Mouse (Mus musculus) lung, embryonic 14.5 days (tissue): Measurements from ENCODE around the gene Cdh5. TPM values are rescaled to one million over a fixed set of nuclear protein-coding genes. Genes with fewer than 3 reads are reported as not detected.
A peak's percentile ranks its signal among the peaks of the same experiment; 100 is the strongest.
"Not testable (repeated sequence)": the region's sequence is repeated elsewhere in the genome, so short reads cannot be mapped to it uniquely, and the experiment has no call there.

ENCODE experiments used
- ATAC-seq: fragments of 200-750 bp; cut with Nextera tagmentation; 2 replicates; pipeline ENCODE4 v1.8.0; 2017; ENCODE audit warnings: mild to moderate bottlenecking, moderate TSS enrichment, moderate library complexity; ENCODE audit not compliant: insufficient read depth
- DNase-seq: peaks from one replicate; pipeline ENCODE4 v3.0.0-alpha.2; 2015
- H3K27ac ChIP-seq: fragments of 300-500 bp; sonication (generic); 2 replicates; pipeline ENCODE4 v1.5.1; 2014; ENCODE audit warnings: low read depth, mild to moderate bottlenecking, moderate library complexity
- H3K27me3 ChIP-seq: fragments of 300-500 bp; sonication (generic); 2 replicates; pipeline ENCODE4 v1.6.1; 2014; ENCODE audit warnings: low read length, control low read depth; ENCODE audit not compliant: insufficient read depth
- H3K36me3 ChIP-seq: fragments of 300-500 bp; sonication (generic); 2 replicates; pipeline ENCODE4 v1.6.1; 2014; ENCODE audit warnings: control low read depth; ENCODE audit not compliant: insufficient read depth
- H3K4me1 ChIP-seq: fragments of 300-500 bp; sonication (generic); 2 replicates; pipeline ENCODE4 v1.6.1; 2014; ENCODE audit warnings: antibody characterized with exemption, control low read depth; ENCODE audit not compliant: insufficient read depth
- H3K4me2 ChIP-seq: fragments of 300-500 bp; sonication (generic); 2 replicates; pipeline ENCODE4 v1.6.1; 2014; ENCODE audit warnings: mild to moderate bottlenecking
- H3K4me3 ChIP-seq: fragments of 300-500 bp; sonication (generic); 2 replicates; pipeline ENCODE4 v1.5.1; 2014; ENCODE audit warnings: low read depth, low read length
- H3K9ac ChIP-seq: fragments of 300-500 bp; sonication (generic); 2 replicates; pipeline ENCODE4 v1.6.1; 2014
- H3K9me3 ChIP-seq: fragments of 300-500 bp; sonication (generic); 2 replicates; pipeline ENCODE4 v1.6.1; 2016; ENCODE audit warnings: low read depth, low read length, control low read depth
- CTCF ChIP-seq: IDR thresholded peaks from 2 replicates; pipeline ENCODE4 v1.5.1; 2016; ENCODE audit warnings: antibody characterized with exemption, low read depth
- WGBS: fragments of 180-500 bp; shearing (Covaris S2); extraction: QIAGEN DNeasy Blood & Tissue Kit; methylation state at CpG from one replicate; pipeline ENCODE4 v1.1.7; 2014; 5-methylcytosine and 5-hydroxymethylcytosine counted together
- polyA plus RNA-seq: library from polyadenylated mRNA; unstranded; fragments of >200 nt; fragmentation: Nextera tagmentation; extraction: Ambion mirVana; gene quantifications from 2 replicates; pipeline ENCODE4 v1.2.1, GENCODE M21; 2014

Gene Cdh5
- polyA plus RNA-seq, 1 experiment from 2014 or later: 69.8 TPM

DNA sequence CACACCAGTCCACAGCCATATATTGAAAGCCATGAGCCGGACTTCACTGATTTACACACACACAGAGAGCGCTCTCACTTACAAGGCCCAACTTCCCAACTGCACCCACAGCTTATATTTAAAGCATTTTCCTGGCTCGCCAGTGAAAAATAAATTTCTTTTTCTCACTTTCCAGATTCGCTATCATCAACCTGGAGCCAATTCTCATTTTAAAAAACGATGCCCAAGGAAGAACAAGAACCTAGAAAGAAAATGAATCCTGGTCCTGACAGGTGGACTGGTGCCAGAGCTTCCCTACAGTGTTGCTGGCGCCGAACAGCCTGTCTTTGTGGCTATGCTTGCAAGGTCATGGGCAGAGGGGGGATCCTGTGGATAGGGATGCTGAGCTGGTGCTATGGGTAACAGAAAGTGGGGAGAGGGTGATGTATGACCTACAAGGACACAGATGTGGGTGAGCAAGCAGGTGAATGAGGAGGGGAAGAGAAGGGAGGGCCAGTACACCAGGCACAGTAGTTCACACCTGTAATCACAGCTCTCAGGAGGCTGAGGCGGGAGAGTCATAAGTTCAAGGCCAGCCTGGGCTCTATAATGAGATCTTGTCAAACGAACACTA, 35.4 kb upstream of the Cdh5 start:
- no peak overlapping the region for H3K9ac ChIP-seq
- DNase-seq: no peak
- H3K36me3 ChIP-seq: no peaks in the 10 kb centered on the region
- WGBS: 88% methylated on average over 9 of the region's 9 CpGs
- ATAC-seq: no peak
- no peak for TF ChIP-seq CTCF
- no peaks in the 10 kb centered on the region for H3K27me3 ChIP-seq
- no peak overlapping the region for H3K4me3 ChIP-seq
- no peak overlapping the region for H3K4me2 ChIP-seq
- H3K9me3 ChIP-seq: no peaks in the 10 kb centered on the region
- H3K4me1 ChIP-seq: no peaks in the 10 kb centered on the region
- H3K27ac ChIP-seq: no peak overlapping the region

DNA sequence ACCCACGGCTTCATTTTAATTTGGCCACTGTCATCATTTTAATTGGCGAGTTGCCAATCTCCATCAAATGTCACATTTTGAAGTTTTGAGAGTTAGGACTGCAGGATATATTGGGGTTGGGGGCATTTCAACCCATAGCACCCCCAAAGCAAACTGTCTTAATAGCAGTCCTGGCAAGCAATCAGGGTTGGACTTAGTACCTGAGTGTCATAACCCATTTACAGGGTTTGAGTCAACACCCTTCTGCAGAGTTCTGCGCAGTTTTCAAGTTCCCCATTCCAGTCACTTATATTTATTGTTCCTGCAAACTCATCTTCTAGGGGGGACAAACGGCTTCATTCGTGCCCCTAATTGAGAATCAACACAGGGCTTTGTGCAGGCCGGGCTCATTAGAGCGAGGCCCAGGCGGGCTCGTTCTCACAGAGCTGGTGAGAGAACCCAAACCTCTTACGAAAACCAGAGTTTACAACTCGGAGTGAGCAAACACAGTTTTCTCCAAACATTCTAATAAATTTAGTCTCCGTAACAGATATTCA, 34.0 kb upstream of the Cdh5 start:
- no peaks in the 10 kb centered on the region for H3K36me3 ChIP-seq

DNA sequence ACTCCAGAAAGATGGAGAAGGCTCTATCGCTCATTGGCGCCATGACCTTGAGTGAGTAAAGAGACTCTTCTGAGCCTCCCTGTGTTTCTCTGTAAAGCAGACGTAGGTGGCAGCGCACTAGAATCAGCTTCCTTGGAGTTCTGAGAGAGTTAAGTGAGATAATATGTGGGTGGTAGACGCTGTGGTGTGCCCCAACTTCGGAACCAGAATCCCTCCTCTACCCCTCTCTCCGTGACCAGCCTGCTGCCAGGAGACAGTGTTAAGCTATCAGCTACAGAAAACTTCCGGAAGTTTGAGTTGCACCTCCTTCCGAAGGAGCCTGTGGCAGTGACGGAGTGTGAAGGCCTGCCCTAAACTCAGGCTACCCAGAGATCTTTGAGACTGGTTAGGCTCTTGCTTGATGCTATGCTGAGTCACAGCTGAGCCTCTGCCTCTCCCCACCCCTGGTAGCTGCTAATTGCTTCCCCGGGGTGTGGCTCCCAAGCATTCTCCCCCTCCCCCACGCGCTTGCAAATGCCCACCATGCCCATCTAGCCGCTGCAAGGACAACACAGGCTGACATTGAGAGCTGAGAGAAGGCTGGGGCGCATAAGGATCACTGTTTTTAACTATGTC, 32.9 kb upstream of the Cdh5 start:
- H3K9ac ChIP-seq: no peak overlapping the region
- no peak for ATAC-seq
- no peak overlapping the region for H3K4me3 ChIP-seq
- no peak for DNase-seq
- H3K4me2 ChIP-seq: no peak overlapping the region
- TF ChIP-seq CTCF: no peak
- no peaks in the 10 kb centered on the region for H3K4me1 ChIP-seq
- H3K27ac ChIP-seq: no peak overlapping the region
- H3K36me3 ChIP-seq: no peaks in the 10 kb centered on the region
- H3K9me3 ChIP-seq: no peaks in the 10 kb centered on the region
- H3K27me3 ChIP-seq: no peaks in the 10 kb centered on the region
- WGBS: 65% methylated on average over 15 of the region's 15 CpGs

More for the DNA sequence above, 34.0 kb upstream of the Cdh5 start:
- no peak for ATAC-seq
- H3K27ac ChIP-seq: no peak overlapping the region
- H3K9ac ChIP-seq: no peak overlapping the region
- H3K9me3 ChIP-seq: no peaks in the 10 kb centered on the region
- no peak overlapping the region for H3K4me2 ChIP-seq
- no peaks in the 10 kb centered on the region for H3K27me3 ChIP-seq
- H3K4me1 ChIP-seq: no peaks in the 10 kb centered on the region
- no peak overlapping the region for H3K4me3 ChIP-seq
- WGBS: 70% methylated on average over 12 of the region's 12 CpGs
- no peak for TF ChIP-seq CTCF
- DNase-seq: no peak

DNA sequence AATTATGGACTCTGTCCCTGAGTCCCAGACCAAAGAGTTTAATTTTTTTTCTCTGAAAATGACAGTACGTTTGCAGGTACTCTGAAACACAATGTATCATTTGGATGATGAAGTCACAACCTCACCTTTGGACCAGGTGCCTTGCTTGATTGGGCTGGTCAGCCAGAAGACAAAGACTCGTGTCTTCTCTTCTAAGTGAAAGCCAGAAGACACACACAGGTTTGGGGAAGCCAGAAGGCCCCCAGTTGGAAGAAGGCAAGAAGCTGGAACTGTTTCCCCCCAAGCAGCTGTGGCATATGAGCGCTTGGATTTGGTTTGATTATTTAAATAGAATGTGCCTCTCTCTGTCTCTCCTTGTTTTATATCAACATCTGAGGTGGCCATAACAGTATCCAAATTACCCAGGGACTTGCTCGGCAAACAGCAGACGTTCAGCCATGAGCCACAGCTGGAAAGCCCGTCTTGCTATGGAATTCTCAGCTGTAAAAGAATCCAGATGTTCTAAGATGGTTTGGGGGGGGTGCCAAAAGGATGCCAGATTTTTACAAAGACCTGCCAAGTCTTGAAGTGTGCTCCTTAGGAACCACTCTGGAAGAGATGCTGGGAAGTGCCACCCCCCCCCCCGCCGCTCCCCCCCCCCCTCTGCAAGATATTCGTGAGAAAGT, 31.1 kb upstream of the Cdh5 start:
- H3K4me3 ChIP-seq, H3K36me3 ChIP-seq, H3K9ac ChIP-seq, H3K4me2 ChIP-seq, H3K4me1 ChIP-seq, H3K9me3 ChIP-seq, H3K27me3 ChIP-seq, H3K27ac ChIP-seq: not testable (repeated sequence)
- WGBS: 54% methylated on average over 8 of the region's 9 CpGs
- ATAC-seq (0 out of 2 replicates have a peak, but pooled peaks have one; percentile 28), DNase-seq (peak; percentile 68)

DNA sequence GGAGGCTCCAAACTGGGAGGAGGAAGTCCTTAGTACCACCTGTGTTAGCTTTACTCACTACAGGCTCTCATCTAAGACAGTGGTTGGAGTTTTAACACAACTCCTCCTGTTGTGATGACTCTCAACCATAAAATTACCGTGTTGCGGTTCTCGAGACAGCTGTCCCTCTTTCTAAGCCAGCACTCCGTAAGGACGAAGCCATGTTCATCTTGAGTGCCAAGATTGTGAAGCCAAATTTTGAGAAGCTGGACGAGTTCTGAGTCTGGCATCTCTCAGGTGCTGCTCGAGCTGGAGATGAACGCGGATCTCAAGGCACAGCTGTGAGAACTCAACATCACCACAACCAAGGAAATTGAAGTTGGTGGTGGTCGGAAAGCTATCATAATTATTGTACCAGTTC, 30.5 kb upstream of the Cdh5 start:
- no peaks in the 10 kb centered on the region for H3K27me3 ChIP-seq
- H3K9me3 ChIP-seq: no peaks in the 10 kb centered on the region
- no peak overlapping the region for H3K4me2 ChIP-seq
- WGBS: 70% methylated on average over 10 of the region's 10 CpGs
- no peaks in the 10 kb centered on the region for H3K4me1 ChIP-seq
- H3K27ac ChIP-seq: no peak overlapping the region
- no peak overlapping the region for H3K4me3 ChIP-seq
- ATAC-seq: no peak
- DNase-seq: peak; percentile 37
- no peak for TF ChIP-seq CTCF
- no peak overlapping the region for H3K9ac ChIP-seq
- no peaks in the 10 kb centered on the region for H3K36me3 ChIP-seq

DNA sequence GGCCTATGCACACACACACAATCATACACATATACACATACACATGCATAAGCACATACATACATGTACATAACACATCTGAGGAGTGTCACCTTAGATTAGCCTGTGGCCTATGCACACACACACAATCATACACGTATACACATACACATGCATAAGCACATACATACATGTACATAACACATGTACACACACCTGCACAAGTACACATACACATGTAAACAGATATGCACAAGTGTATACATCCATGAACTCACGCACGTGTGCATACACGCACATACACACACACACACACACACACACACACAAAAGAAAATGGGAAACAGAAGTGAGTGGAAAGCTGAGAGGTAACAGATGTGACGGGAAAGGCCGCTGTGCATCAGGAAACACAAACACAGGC, 26.3 kb upstream of the Cdh5 start:
- WGBS: 88% methylated on average over 6 of the region's 6 CpGs
- Histone ChIP-seq H3K27ac (no peak overlapping the region), H3K4me3 (no peak overlapping the region), H3K27me3 (no peaks in the 10 kb centered on the region), H3K4me2 (no peak overlapping the region), H3K4me1 (peaks cover 7% of the 10 kb centered on the region; the same call in 1 of the 2 replicates), H3K9ac (no peak overlapping the region), H3K9me3 (no peaks in the 10 kb centered on the region), H3K36me3 (no peaks in the 10 kb centered on the region)
- no peak for DNase-seq
- ATAC-seq: no peak
- TF ChIP-seq CTCF: no peak
